Mouse (Mus musculus) thymus, adult 2 months (tissue): ENCODE measurements around the gene Ccdc163.

Source experiments
- CTCF ChIP-seq: fragments of 200-500 bp; IDR thresholded peaks from 2 replicates; pipeline ENCODE4 v1.5.1; 2012; ENCODE audit warnings: mild to moderate bottlenecking, control low read depth, low read length, moderate library complexity, borderline replicate concordance; ENCODE audit not compliant: control insufficient read depth, poor library complexity, insufficient read depth; ENCODE audit errors: extremely low read depth
- POLR2A ChIP-seq: fragments of 200-500 bp; IDR thresholded peaks from 2 replicates; pipeline ENCODE4 v1.6.1; 2012; ENCODE audit warnings: mild to moderate bottlenecking, low read length, control low read depth, moderate library complexity; ENCODE audit not compliant: control insufficient read depth, poor library complexity, insufficient read depth; ENCODE audit errors: extremely low read depth

DNA sequence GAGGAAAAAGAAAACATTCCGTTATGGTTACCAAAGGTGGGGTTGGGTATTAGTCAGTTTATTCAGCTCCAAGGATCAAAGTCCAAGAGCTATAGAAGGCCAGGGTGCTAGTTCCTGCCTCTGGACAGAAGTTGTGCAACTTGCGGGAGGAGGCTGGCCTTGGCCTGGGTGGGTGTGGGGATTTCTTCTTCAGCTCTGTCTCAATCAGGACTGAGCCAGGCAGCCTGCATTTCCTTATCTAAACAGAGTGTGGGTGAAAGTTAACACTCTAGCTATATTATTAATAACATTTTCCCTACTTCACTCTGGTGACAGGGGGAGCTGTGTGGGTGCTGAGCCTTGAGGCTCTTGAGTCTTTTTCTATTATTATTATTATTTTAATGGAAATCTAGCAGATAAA is 35.5 kb upstream of the Ccdc163 start:
- TF ChIP-seq POLR2A (no peak), CTCF (no peak)
